Mouse (Mus musculus) thymus, postnatal 10 days (tissue): ENCODE results near the gene Oas1e.
A peak's percentile ranks its signal among the peaks of the same experiment; 100 is the strongest.
"Not testable (repeated sequence)": the region's sequence is repeated elsewhere in the genome, so short reads cannot be mapped to it uniquely, and the experiment has no call there.

Experiments used
- DNase-seq, 2 experiments: peaks; one replicate each; pipeline ENCODE4 v3.0.0; 2021; ENCODE audit warnings: low spot score in 2 of 2

The Oas1e gene

GRCm38 (mm10) chr5:120795480-120796034 lies at the start of gene Oas1e:
TSS of gene Oas1e (minus strand) at chr5:120795530.
- not testable (repeated sequence) for DNase-seq

GRCm38 (mm10) chr5:120844713-120845112 lies 49.4 kb upstream of the Oas1e start:
- DNase-seq, result no peak

GRCm38 (mm10) chr5:120836731-120837585 lies 41.6 kb upstream of the Oas1e start:
- peak in 1 of 2 experiments; percentile 69 for DNase-seq

GRCm38 (mm10) chr5:120833335-120834280 lies 38.3 kb upstream of the Oas1e start:
- no peak for DNase-seq

- DNase-seq, result no peak
Measured at GRCm38 (mm10) chr5:120831031-120831430, 35.7 kb upstream of the Oas1e start.

- DNase-seq, result no peak
Measured at GRCm38 (mm10) chr5:120818999-120819398, 23.7 kb upstream of the Oas1e start.

GRCm38 (mm10) chr5:120815949-120816348 lies 20.6 kb upstream of the Oas1e start:
- DNase-seq, result peak; percentile 16 to 56

GRCm38 (mm10) chr5:120813023-120813422 lies 17.7 kb upstream of the Oas1e start:
- no peak for DNase-seq

GRCm38 (mm10) chr5:120811951-120812819 lies 16.9 kb upstream of the Oas1e start, which contains the start of gene Oas1c:
TSS of gene Oas1c (minus strand) at chr5:120812514.
- peak; percentile 63 to 73 for DNase-seq

GRCm38 (mm10) chr5:120809171-120809570 lies 13.8 kb upstream of the Oas1e start:
- no peak for DNase-seq

- peak; percentile 22 to 66 for DNase-seq
Measured at GRCm38 (mm10) chr5:120806458-120806857, 11.1 kb upstream of the Oas1e start.

- DNase-seq, result no peak
Measured at GRCm38 (mm10) chr5:120803596-120803995, 8.3 kb upstream of the Oas1e start.

GRCm38 (mm10) chr5:120798943-120799342 lies 3.6 kb upstream of the Oas1e start:
- DNase-seq, result not testable (repeated sequence)

GRCm38 (mm10) chr5:120798147-120798546 lies 2.8 kb upstream of the Oas1e start:
- not testable (repeated sequence) for DNase-seq

GRCm38 (mm10) chr5:120793043-120793442 lies 2.3 kb downstream of the Oas1e start:
- DNase-seq, result peak in 1 of 2 experiments; percentile 41

GRCm38 (mm10) chr5:120787042-120787441 lies 8.3 kb downstream of the Oas1e start:
- DNase-seq, result no peak

- no peak for DNase-seq
Measured at GRCm38 (mm10) chr5:120782446-120782845, 12.9 kb downstream of the Oas1e start.

- no peak for DNase-seq
Measured at GRCm38 (mm10) chr5:120781646-120782045, 13.7 kb downstream of the Oas1e start.

GRCm38 (mm10) chr5:120779922-120780321 lies 15.4 kb downstream of the Oas1e start:
- no peak for DNase-seq

- DNase-seq, result no peak
Measured at GRCm38 (mm10) chr5:120778941-120779340, 16.4 kb downstream of the Oas1e start.

GRCm38 (mm10) chr5:120777478-120777877 lies 17.9 kb downstream of the Oas1e start, which contains the start of gene Oas3:
TSS of gene Oas3 (minus strand) at chr5:120777661.
- DNase-seq, result no peak
